Mouse (Mus musculus) G1E (cell line): Measurements from ENCODE around the gene Asic1. TPM values are rescaled to one million over a fixed set of nuclear protein-coding genes. Genes with fewer than 3 reads are reported as not detected.

Experiments
- ATAC-seq: 2 replicates; pipeline ENCODE4 v1.8.0; 2016; ENCODE audit warnings: mild to moderate bottlenecking; ENCODE audit not compliant: insufficient number of reproducible peaks, poor library complexity, low FRiP score, severe bottlenecking; ENCODE audit errors: extremely low read depth
- DNase-seq: peaks from one replicate; pipeline ENCODE4 v3.0.0; 2012; ENCODE audit warnings: low spot score
- H3K27me3 ChIP-seq: 2 replicates; pipeline ENCODE4 v1.6.1; 2012; ENCODE audit warnings: mild to moderate bottlenecking, low read length, inconsistent platforms; ENCODE audit not compliant: insufficient read depth
- H3K36me3 ChIP-seq: replicated peaks from 2 replicates; pipeline ENCODE3; 2012; ENCODE audit warnings: mild to moderate bottlenecking, inconsistent platforms
- H3K4me1 ChIP-seq: 2 replicates; pipeline ENCODE4 v1.6.1; 2012; ENCODE audit warnings: low read depth, low read length, inconsistent platforms, mixed read lengths; ENCODE audit not compliant: insufficient read depth
- H3K4me3 ChIP-seq: 2 replicates; pipeline ENCODE4 v1.5.1; 2012; ENCODE audit warnings: low read depth, mild to moderate bottlenecking, inconsistent platforms, low read length, moderate library complexity, mixed read lengths
- H3K9me3 ChIP-seq: replicated peaks from 2 replicates; pipeline ENCODE4 v1.6.1; 2012; ENCODE audit warnings: inconsistent platforms
- CTCF ChIP-seq: IDR thresholded peaks from 2 replicates; pipeline ENCODE4 v1.5.1; 2012; ENCODE audit warnings: low read depth, low read length, inconsistent platforms, mixed read lengths
- GATA1 ChIP-seq: IDR thresholded peaks from 2 replicates; pipeline ENCODE4 v1.6.1; 2012; ENCODE audit warnings: borderline replicate concordance, low read length, inconsistent platforms, mixed read lengths
- GATA2 ChIP-seq: IDR thresholded peaks from 2 replicates; pipeline ENCODE4 v1.6.1; 2012; ENCODE audit warnings: low read depth, low read length, inconsistent platforms, borderline replicate concordance
- POLR2AphosphoS5 ChIP-seq: IDR thresholded peaks from 2 replicates; pipeline ENCODE4 v1.6.1; 2012; ENCODE audit warnings: low read depth, low read length, inconsistent platforms; ENCODE audit not compliant: insufficient replicate concordance
- TAL1 ChIP-seq: conservative IDR thresholded peaks from 2 replicates; pipeline ENCODE4 v1.6.1; 2012; ENCODE audit warnings: low read depth, low read length, inconsistent platforms, mixed read lengths
- polyA plus RNA-seq: library from polyadenylated mRNA; stranded (reverse); fragments of >175 nt; gene quantifications from 2 replicates; pipeline ENCODE4 v1.2.3, GENCODE M21; 2012
- total RNA-seq, 2 experiments: library from RNA; stranded (forward) in 1 of 2; stranded (reverse) in 1 of 2; fragments of 200-1000 nt in 1 of 2; fragments of >200 nt in 1 of 2; fragmentation: Nextera tagmentation in 1 of 2; gene quantifications; 2 replicates each; pipeline ENCODE4 v1.2.3; 2014 to 2017

Gene Asic1
- total and polyA plus RNA-seq, 3 experiments = 0.22 TPM; not detected in 2

GRCm38 (mm10) chr15:99728211-99728610 is 58.0 kb downstream of the Asic1 start:
- no peak for ATAC-seq
- no peak for TF ChIP-seq GATA1
- no peak for TF ChIP-seq GATA2
- no peak for TF ChIP-seq POLR2AphosphoS5
- TF ChIP-seq CTCF = no peak
- TF ChIP-seq TAL1 = no peak
- H3K36me3 ChIP-seq = peaks cover 31% of the 10 kb centered on the region

GRCm38 (mm10) chr15:99729056-99729783 is 59.1 kb downstream of the Asic1 start:
- DNase-seq = no peak
- Histone ChIP-seq H3K4me1 (peaks cover 19% of the 10 kb centered on the region), H3K4me3 (no peak overlapping the region), H3K36me3 (peaks cover 31% of the 10 kb centered on the region), H3K27me3 (no peaks in the 10 kb centered on the region), H3K9me3 (peaks cover 3% of the 10 kb centered on the region; the same call in 1 of the 2 replicates)
- TF ChIP-seq TAL1 (no peak), GATA1 (no peak), GATA2 (no peak), POLR2AphosphoS5 (no peak)
- no peak for ATAC-seq

More at GRCm38 (mm10) chr15:99728211-99728610, 58.0 kb downstream of the Asic1 start:
- DNase-seq = no peak
- Histone ChIP-seq H3K9me3 (peaks cover 3% of the 10 kb centered on the region; the same call in 1 of the 2 replicates), H3K27me3 (peaks cover 4% of the 10 kb centered on the region; the same call in 1 of the 2 replicates), H3K4me3 (no peak overlapping the region), H3K4me1 (peaks cover 29% of the 10 kb centered on the region)

GRCm38 (mm10) chr15:99731167-99731566 is 61.0 kb downstream of the Asic1 start:
- DNase-seq (no peak), ATAC-seq (no peak)
- Histone ChIP-seq H3K27me3 (no peaks in the 10 kb centered on the region), H3K9me3 (peaks cover 3% of the 10 kb centered on the region; the same call in 1 of the 2 replicates), H3K36me3 (peaks cover 34% of the 10 kb centered on the region), H3K4me1 (peaks cover 8% of the 10 kb centered on the region), H3K4me3 (no peak overlapping the region)
- TF ChIP-seq GATA1 (no peak), GATA2 (no peak), POLR2AphosphoS5 (no peak), TAL1 (no peak), CTCF (no peak)

- peaks cover 3% of the 10 kb centered on the region; the same call in 1 of the 2 replicates for H3K9me3 ChIP-seq
- TF ChIP-seq CTCF (no peak), GATA1 (no peak), GATA2 (no peak), POLR2AphosphoS5 (no peak), TAL1 (no peak)
- peaks cover 32% of the 10 kb centered on the region for H3K36me3 ChIP-seq
- ATAC-seq = no peak
- H3K27me3 ChIP-seq = no peaks in the 10 kb centered on the region
- peaks cover 5% of the 10 kb centered on the region for H3K4me1 ChIP-seq
- no peak overlapping the region for H3K4me3 ChIP-seq
- DNase-seq = no peak
These were observed 61.5 kb downstream of the Asic1 start for GRCm38 (mm10) chr15:99731678-99732077.

- H3K36me3 ChIP-seq = peaks cover 20% of the 10 kb centered on the region
- ATAC-seq (no peak), DNase-seq (no peak)
- TF ChIP-seq TAL1 (no peak), CTCF (no peak), GATA1 (no peak), GATA2 (no peak), POLR2AphosphoS5 (no peak)
- H3K4me3 ChIP-seq = no peak overlapping the region
- H3K9me3 ChIP-seq = peaks cover 3% of the 10 kb centered on the region; the same call in 1 of the 2 replicates
- H3K4me1 ChIP-seq = no peaks in the 10 kb centered on the region; the same call in 1 of the 2 replicates
- H3K27me3 ChIP-seq = no peaks in the 10 kb centered on the region
These were observed 63.0 kb downstream of the Asic1 start for GRCm38 (mm10) chr15:99733186-99733585.

- Histone ChIP-seq H3K27me3 (0 out of 2 replicates have a peak, but pooled peaks cover 2% of the 10 kb centered on the region), H3K4me3 (no peak overlapping the region), H3K9me3 (no peaks in the 10 kb centered on the region), H3K4me1 (no peaks in the 10 kb centered on the region), H3K36me3 (peaks cover 6% of the 10 kb centered on the region)
- DNase-seq (no peak), ATAC-seq (no peak)
- TF ChIP-seq CTCF (no peak), POLR2AphosphoS5 (no peak), GATA1 (no peak), GATA2 (no peak), TAL1 (no peak)
These were observed 65.5 kb downstream of the Asic1 start for GRCm38 (mm10) chr15:99735631-99736030.

- TF ChIP-seq POLR2AphosphoS5 = no peak
- TF ChIP-seq GATA2 = no peak
- no peak for TF ChIP-seq TAL1
- TF ChIP-seq GATA1 = no peak
- no peak for TF ChIP-seq CTCF
- H3K27me3 ChIP-seq = peaks cover 4% of the 10 kb centered on the region; the same call in 1 of the 2 replicates
- peaks cover 6% of the 10 kb centered on the region for H3K36me3 ChIP-seq
- H3K4me3 ChIP-seq = no peak overlapping the region
- H3K9me3 ChIP-seq = no peaks in the 10 kb centered on the region
- ATAC-seq = no peak
- no peaks in the 10 kb centered on the region for H3K4me1 ChIP-seq
- no peak for DNase-seq
These were observed 66.5 kb downstream of the Asic1 start for GRCm38 (mm10) chr15:99736675-99737074.
